Mouse (Mus musculus) megakaryocyte, embryonic 14.5 days (primary cell): ENCODE data around the gene Rps6kb2. TPM values are rescaled to one million over a fixed set of nuclear protein-coding genes. Genes with fewer than 3 reads are reported as not detected.

Experiments
- H3K27me3 ChIP-seq: replicated peaks from 2 replicates; pipeline ENCODE3; 2012; ENCODE audit warnings: inconsistent platforms
- H3K36me3 ChIP-seq: replicated peaks from 2 replicates; pipeline ENCODE3; 2012; ENCODE audit warnings: low read length, inconsistent platforms, mixed read lengths
- H3K4me1 ChIP-seq: 2 replicates; pipeline ENCODE4 v1.6.1; 2012; ENCODE audit warnings: inconsistent platforms
- H3K4me3 ChIP-seq: replicated peaks from 2 replicates; pipeline ENCODE3; 2012; ENCODE audit warnings: moderate library complexity, mild to moderate bottlenecking, inconsistent platforms
- H3K9me3 ChIP-seq: 2 replicates; pipeline ENCODE4 v1.6.1; 2012; ENCODE audit warnings: inconsistent platforms
- FLI1 ChIP-seq: IDR thresholded peaks from 2 replicates; pipeline ENCODE4 v1.6.1; 2012; ENCODE audit warnings: low read length, inconsistent platforms, mixed read lengths
- GATA1 ChIP-seq: IDR thresholded peaks from 3 replicates; pipeline ENCODE4 v1.6.1; 2012; ENCODE audit warnings: mixed read lengths, low read length, inconsistent platforms, borderline replicate concordance
- polyA plus RNA-seq: library from polyadenylated mRNA; stranded (reverse); fragments of >175 nt; gene quantifications from 2 replicates; pipeline ENCODE4 v1.2.3, GENCODE M21; 2012; ENCODE audit warnings: low replicate concordance; ENCODE audit not compliant: insufficient read depth

Rps6kb2 gene
- polyA plus RNA-seq, 1 experiment: 108 TPM

GRCm38 (mm10) chr19:4119716-4120487, 43.3 kb downstream of the Rps6kb2 start:
- no peak for TF ChIP-seq FLI1
- TF ChIP-seq GATA1: no peak
- Histone ChIP-seq H3K36me3 (peaks cover 56% of the 10 kb centered on the region), H3K27me3 (no peaks in the 10 kb centered on the region), H3K9me3 (no peaks in the 10 kb centered on the region), H3K4me3 (peak overlapping the region; percentile 95), H3K4me1 (peaks cover 97% of the 10 kb centered on the region)

- Histone ChIP-seq H3K4me1 (peaks cover 97% of the 10 kb centered on the region), H3K27me3 (no peaks in the 10 kb centered on the region), H3K4me3 (no peak overlapping the region), H3K9me3 (no peaks in the 10 kb centered on the region), H3K36me3 (peaks cover 72% of the 10 kb centered on the region)
- TF ChIP-seq FLI1: no peak
- TF ChIP-seq GATA1: no peak
Observed at GRCm38 (mm10) chr19:4118350-4118749, 44.8 kb downstream of the Rps6kb2 start.

- Histone ChIP-seq H3K36me3 (peaks cover 85% of the 10 kb centered on the region), H3K27me3 (no peaks in the 10 kb centered on the region), H3K4me1 (peaks cover 97% of the 10 kb centered on the region), H3K9me3 (no peaks in the 10 kb centered on the region), H3K4me3 (no peak overlapping the region)
- TF ChIP-seq FLI1 (no peak), GATA1 (no peak)
Observed at GRCm38 (mm10) chr19:4117006-4117405, 46.1 kb downstream of the Rps6kb2 start.

- Histone ChIP-seq H3K36me3 (peaks cover 97% of the 10 kb centered on the region), H3K27me3 (no peaks in the 10 kb centered on the region), H3K4me3 (no peak overlapping the region), H3K9me3 (no peaks in the 10 kb centered on the region), H3K4me1 (peaks cover 100% of the 10 kb centered on the region)
- TF ChIP-seq FLI1: no peak
- TF ChIP-seq GATA1: no peak
Observed at GRCm38 (mm10) chr19:4115816-4116215, 47.3 kb downstream of the Rps6kb2 start.

GRCm38 (mm10) chr19:4115144-4115543, 48.0 kb downstream of the Rps6kb2 start:
- TF ChIP-seq FLI1 (no peak), GATA1 (no peak)
- Histone ChIP-seq H3K4me3 (peak overlapping the region; percentile 88), H3K9me3 (no peaks in the 10 kb centered on the region), H3K4me1 (peaks cover 100% of the 10 kb centered on the region), H3K27me3 (no peaks in the 10 kb centered on the region), H3K36me3 (peaks cover 99% of the 10 kb centered on the region)

- Histone ChIP-seq H3K27me3 (no peaks in the 10 kb centered on the region), H3K36me3 (peaks cover 99% of the 10 kb centered on the region)
Observed at GRCm38 (mm10) chr19:4114551-4114950, 48.6 kb downstream of the Rps6kb2 start.

GRCm38 (mm10) chr19:4113806-4114230, 49.3 kb downstream of the Rps6kb2 start:
- H3K4me3 ChIP-seq: peak overlapping the region; percentile 88
- no peak for TF ChIP-seq FLI1
- TF ChIP-seq GATA1: no peak
- H3K9me3 ChIP-seq: no peaks in the 10 kb centered on the region
- H3K4me1 ChIP-seq: peaks cover 95% of the 10 kb centered on the region
- H3K27me3 ChIP-seq: no peaks in the 10 kb centered on the region
- H3K36me3 ChIP-seq: peaks cover 100% of the 10 kb centered on the region

More at GRCm38 (mm10) chr19:4114551-4114950, 48.6 kb downstream of the Rps6kb2 start:
- TF ChIP-seq FLI1 (no peak), GATA1 (no peak)
- peak overlapping the region; percentile 88 for H3K4me3 ChIP-seq
- no peaks in the 10 kb centered on the region for H3K9me3 ChIP-seq
- peaks cover 100% of the 10 kb centered on the region for H3K4me1 ChIP-seq

- peak overlapping the region; percentile 88 for H3K4me3 ChIP-seq
- peaks cover 93% of the 10 kb centered on the region for H3K4me1 ChIP-seq
- no peaks in the 10 kb centered on the region for H3K9me3 ChIP-seq
- TF ChIP-seq GATA1: peak; percentile 98
- TF ChIP-seq FLI1: peak; percentile 62; the same call in 1 of the 2 replicates
- H3K27me3 ChIP-seq: no peaks in the 10 kb centered on the region
- peaks cover 100% of the 10 kb centered on the region for H3K36me3 ChIP-seq
Observed at GRCm38 (mm10) chr19:4113186-4113805, 49.9 kb downstream of the Rps6kb2 start.

GRCm38 (mm10) chr19:4112063-4112960, 50.8 kb downstream of the Rps6kb2 start:
- no peaks in the 10 kb centered on the region for H3K27me3 ChIP-seq
- H3K9me3 ChIP-seq: no peaks in the 10 kb centered on the region
- peaks cover 100% of the 10 kb centered on the region for H3K36me3 ChIP-seq
- peak overlapping the region; percentile 88 for H3K4me3 ChIP-seq
- H3K4me1 ChIP-seq: peaks cover 91% of the 10 kb centered on the region
- TF ChIP-seq FLI1: no peak
- TF ChIP-seq GATA1: no peak

- H3K4me1 ChIP-seq: peaks cover 62% of the 10 kb centered on the region
- no peaks in the 10 kb centered on the region for H3K27me3 ChIP-seq
- H3K4me3 ChIP-seq: no peak overlapping the region
- peaks cover 99% of the 10 kb centered on the region for H3K36me3 ChIP-seq
- no peaks in the 10 kb centered on the region for H3K9me3 ChIP-seq
- TF ChIP-seq GATA1 (no peak), FLI1 (no peak)
Observed at GRCm38 (mm10) chr19:4108535-4108934, 54.6 kb downstream of the Rps6kb2 start.
